Mouse (Mus musculus) cerebellum, adult (tissue): ENCODE data around the gene Ptprm.

Experiments
- ATAC-seq: cut with Nextera tagmentation; 2 replicates; pipeline ENCODE4 v1.9.2; 2017; ENCODE audit warnings: mild to moderate bottlenecking, moderate library complexity, mixed read lengths; ENCODE audit not compliant: insufficient number of reproducible peaks, low FRiP score, low TSS enrichment

Ptprm gene

DNA sequence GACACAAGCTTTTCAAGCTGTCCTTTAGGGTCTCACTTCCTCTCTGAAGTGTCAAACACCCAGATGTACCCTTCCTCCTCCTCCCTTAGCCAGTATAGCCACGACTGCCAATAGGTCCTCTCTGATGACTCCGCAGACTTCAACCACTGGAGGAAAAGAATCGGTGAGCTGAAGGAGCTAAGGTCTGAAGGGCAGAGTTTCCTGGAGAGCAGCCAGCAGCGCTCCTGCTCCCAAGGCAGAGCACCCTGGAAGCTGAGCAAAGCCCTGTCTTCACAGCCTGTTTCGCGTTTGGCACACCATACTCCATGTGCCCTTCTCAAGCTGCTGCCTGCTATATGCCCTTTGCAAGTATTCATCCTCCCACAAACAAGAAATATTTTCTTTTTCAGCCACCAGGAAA, 252.2 kb downstream of the Ptprm start:
- no peak for ATAC-seq

DNA sequence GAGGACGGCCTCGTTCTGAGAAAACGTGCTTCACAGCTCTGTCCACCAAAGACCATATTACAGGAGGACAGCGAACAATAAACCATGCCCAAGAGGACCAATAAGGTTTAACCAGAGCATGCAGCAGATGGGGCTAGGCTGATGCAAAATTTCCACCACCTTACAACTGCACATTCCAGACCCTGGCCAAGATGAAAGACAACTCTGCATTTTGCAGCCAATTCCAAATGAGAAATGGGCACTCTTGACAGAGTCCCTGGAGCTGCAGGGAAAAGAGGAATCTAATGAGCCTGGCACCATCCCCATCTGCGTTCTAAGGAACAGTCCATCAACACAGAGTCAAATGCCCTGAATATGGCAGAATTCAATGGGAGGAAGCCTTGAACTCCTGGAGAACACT, 263.3 kb downstream of the Ptprm start:
- no peak for ATAC-seq

DNA sequence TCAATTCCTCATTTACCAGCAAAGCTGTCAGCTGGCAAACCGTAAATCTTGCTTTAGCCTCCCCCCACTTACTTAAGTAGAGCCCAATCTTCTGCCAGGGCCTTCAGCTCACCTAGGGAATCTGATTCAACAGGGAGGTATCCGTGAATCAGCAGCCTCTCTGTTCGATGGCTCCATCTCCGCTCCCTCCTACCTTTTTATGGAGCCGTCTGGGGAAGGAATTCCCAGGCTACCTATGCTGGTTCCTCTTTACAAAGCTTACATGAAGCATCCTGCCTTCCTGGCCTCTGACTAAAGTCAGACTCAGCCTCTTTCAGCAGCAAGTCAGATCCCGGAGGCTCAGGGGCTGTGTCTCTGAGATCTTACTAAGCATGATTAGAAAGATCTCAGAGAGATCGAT, 264.1 kb downstream of the Ptprm start:
- no peak for ATAC-seq

DNA sequence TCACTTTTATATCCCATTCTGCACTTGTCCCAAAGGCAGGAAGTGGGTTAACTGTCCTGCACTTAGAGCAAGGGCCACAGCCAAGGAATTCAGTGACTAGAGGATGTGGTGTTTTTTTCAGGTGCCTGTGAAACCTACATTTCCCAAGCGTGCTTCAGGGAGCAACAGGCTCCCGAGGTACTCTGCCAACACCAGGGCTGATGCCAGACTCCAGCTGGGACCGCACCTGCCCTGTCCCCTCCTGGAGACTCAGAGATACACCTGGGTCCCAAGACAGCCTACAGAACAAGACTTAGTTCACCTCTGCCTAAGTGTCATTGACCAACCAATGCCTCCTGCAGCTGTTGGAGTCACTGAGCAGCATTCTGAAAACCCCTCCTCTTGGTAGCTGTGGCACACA, 264.6 kb downstream of the Ptprm start:
- ATAC-seq, result no peak

DNA sequence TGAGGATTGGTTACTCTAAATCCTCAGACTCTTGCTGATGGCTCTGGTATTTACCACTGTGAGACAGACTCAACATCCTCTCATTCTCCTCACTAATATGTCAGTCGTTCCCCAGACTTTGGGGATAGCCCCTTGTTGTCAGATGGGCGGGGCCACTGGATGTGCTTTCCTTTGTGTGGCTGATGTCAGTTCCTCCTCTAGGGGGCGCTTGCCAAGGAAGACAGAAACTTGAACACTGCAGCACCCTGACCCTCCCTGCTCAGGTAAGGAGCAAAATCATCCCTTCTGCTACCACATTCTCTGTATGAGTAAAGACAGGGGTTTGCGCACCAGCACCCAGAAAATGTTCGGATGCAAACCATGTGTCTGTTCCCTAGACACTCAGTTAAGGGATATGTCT, 266.7 kb downstream of the Ptprm start:
- ATAC-seq, result no peak

DNA sequence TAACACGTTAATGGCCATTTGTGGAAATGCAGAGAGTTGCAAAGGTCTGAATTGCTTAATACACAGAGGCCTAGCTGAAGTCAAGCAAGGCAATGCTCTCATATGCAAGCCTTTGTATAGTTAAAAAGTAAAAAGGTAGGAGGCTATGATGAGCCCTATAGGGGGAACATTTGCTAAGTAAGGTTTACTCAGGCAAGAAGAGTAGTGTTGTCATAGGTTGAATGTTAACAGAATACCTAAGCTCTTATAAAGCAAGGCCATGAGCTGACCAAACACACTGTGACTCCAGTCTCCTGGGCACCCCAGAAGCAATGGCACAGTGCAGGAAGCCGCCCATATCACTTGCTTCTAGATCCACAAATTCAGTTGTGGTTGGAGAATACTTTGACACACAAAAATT, 267.4 kb downstream of the Ptprm start:
- no peak for ATAC-seq

DNA sequence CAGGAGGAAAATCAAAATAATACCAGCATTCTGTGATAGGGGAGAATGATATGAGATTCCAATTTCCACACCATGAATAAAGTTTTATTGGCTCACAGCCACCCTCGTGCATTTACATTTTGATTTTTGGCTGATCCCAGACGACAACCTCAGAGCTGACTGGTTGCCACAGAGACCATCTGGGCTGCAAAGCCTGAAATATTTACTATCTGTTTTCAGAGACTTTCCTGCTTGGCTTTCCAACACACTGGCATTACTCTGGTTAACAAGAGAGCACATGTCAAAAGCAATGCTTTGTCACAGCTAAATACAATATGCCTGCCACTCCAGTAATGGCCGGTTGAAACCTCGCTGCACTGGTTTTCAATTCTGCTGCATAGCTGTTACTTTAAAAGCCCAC, 269.8 kb downstream of the Ptprm start:
- no peak for ATAC-seq

DNA sequence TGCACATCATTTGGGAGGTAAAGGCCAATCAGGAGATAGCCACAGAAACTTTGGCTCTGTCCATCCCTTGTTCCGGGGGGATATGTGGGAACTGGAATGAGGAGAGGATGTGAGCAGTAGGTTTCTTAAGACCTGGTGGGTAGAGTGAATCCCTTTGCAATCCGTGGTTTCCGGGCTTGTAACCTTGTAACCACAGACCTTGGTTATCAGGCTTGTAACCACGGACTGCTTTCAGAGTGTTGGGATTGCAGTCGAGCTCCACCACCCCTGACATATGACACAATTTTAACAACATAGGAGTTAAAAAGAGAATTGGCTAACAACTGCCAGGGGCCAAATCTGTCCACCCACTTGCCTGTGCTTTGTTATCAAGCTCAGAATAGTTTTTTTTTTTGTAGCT, 270.2 kb downstream of the Ptprm start:
- no peak for ATAC-seq

DNA sequence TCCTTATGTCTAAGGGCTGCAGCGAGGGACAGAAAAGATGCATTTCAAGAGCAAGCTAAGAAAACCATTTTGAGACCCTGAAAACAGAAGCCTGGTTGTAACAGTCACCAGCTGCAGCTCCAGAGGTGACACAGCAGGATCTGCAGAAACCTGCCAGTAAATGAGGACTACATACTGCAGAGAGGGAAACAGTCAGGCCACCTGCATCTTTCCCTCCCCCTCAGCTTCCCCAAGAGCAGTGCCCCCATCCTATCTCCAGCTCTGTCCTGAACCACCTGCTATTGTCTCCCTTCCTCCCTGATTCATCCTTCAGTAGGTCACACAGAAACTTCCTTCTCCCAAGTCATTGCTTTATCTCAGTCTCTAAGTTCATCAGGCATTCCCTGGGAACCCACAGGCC, 274.7 kb downstream of the Ptprm start:
- no peak for ATAC-seq

DNA sequence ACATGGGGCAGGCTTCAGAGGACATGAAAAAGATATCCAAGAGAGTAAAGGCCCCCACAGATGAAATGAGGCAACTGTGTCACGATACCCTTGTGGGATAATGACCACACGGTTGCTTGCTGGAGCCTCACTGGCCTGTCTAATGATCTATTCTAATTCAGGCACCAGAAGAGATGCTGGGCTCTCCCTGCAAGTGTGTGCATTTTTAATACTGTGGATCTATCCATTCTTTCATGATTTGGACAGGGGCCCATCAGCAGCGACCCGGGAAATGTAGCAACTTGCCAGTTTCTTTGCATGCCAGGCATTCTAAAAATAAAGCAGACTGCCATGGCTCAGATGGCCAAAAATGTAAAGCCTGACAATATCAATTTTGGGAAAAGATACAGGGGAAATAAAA, 280.7 kb downstream of the Ptprm start:
- no peak for ATAC-seq

DNA sequence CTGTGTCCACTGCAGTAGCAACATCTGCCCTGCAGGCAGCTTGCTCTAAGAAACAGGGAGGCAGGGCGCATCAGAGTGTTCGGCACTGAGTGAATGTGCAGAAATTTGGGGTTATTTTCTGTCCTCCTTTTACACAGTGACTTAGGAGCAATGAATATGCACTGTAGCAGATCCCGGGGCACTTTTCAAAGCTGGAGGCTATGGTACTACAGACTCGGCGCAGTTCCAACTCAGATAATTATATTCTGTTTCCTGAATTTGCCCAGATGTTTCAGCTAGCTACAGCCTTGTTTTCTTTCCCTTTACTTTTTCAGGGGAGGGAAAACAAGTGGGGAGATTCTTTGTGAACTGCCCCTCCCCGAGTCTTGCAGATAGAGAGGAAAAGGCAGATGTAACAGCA, 281.1 kb downstream of the Ptprm start:
- ATAC-seq, result no peak

DNA sequence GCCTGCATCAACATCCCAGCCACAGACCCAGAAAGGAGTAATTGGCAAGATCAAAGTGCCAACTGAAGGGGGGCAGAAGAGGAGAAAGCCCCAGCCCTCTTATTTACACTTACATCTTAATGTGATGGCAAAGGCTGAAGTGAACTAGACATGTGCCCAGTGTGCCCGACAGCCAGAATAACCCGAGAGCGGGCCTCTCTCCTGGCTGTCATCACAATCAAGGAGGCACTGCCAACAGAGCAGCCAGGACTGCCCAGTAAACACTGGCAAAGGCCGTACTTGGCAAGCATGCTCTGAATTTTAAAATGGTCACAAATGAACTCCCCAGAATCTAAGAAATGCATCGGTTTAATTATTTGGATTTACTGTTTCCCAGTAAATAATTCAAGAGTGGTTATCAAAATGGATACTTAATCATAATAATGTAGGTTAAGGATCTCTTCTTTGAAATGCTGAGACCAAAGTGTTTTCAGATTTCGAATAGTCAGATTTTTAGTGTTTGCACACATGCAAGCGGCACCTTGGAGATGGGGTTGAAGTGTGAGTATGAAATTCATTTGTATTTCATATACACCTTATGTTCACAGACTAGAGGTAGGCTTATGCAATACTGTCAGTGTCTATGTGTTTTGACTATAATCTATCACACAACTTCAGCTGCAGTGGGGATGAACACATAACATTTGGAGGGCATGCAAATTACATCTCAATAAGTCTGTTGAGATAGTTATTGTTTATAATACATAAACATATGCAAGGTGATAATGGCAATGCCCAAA, 282.8 kb downstream of the Ptprm start:
- peak; percentile 91 for ATAC-seq

DNA sequence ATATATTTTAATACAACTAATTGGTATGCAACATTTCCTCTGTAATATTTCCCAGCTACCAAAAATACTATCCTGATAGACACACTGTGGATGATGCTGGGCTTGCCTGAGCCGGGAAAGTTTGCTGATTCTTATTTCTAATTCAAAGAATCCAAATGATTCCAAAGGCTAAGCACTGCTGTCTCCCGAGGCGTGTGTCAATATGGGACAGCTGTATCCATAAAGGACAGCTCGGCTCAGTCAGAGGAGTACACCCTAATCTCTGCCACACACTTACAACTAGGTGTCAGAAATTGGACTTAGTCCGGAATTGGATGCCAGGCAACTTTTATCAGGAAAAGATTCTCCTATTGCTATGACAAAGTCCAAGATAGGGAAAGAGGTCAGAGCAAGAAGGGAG, 290.6 kb downstream of the Ptprm start:
- no peak for ATAC-seq

DNA sequence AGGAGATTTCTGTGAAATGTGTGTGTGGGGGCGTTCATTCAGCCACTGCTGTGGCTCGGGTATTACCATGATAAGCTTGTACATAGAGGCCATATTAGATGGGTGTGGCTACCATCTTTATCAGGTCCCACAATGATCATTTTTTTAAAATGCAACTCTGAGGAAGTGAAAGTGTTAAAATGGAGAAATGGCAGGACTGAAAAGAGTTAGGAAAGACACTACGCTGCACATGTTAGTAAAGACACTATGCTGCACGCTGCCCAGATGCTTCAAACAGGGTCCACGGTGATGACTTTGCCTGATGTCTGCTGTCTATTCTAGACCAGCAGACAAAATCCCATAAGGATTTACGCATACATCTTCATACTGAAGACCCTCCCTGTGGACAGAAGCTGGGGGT, 298.6 kb downstream of the Ptprm start:
- ATAC-seq, result no peak

DNA sequence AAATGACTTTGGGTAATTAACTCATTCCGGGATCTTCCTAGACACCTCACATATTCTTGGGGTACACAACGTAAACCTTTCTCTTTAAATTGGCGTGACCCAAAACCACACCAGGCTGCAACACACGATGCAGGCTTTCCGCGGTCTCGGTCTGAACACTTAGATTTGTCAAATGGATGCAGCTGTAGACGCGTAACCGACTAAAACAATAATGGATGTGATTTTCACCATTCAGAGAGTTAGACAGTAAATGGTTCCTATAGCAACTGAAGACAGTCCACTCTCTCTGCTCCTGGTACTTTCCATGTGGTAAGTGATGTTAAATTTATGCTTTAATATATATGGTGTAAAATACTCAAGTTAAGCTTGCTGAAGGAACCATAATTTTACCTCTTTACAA, 300.1 kb downstream of the Ptprm start:
- ATAC-seq, result no peak

DNA sequence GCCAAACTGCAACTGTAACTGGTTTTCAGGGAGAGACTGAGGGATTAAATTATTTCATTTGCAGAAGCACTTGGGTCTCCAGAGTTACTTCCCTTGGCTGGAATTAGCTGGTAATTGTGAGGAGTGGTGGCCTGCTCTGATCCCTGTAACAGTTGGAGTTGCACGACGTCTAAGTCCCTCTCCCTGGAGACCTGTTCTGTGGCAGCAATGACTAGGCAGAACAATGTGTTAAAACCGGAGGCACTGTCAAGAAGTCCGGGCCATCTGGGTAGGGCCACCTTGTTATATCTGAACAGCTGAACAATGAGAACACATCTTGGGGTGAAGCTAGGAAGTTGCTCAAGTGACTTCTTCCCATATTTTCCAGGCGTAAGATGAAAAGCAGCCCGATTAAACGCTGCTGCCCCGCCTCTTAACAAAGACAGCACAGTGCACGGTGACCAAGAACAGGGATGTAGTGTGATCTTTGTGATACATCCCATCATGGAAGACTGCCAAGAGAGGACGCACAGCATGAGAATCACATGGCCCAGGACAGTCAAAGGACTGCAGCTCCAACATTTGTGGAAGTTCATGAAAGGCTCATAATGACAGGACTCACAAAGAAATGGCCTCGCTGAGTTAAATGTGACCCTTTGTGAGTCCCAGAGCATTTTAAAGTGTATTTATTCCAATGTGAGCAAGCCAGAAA, 301.5 kb downstream of the Ptprm start:
- no peak for ATAC-seq

DNA sequence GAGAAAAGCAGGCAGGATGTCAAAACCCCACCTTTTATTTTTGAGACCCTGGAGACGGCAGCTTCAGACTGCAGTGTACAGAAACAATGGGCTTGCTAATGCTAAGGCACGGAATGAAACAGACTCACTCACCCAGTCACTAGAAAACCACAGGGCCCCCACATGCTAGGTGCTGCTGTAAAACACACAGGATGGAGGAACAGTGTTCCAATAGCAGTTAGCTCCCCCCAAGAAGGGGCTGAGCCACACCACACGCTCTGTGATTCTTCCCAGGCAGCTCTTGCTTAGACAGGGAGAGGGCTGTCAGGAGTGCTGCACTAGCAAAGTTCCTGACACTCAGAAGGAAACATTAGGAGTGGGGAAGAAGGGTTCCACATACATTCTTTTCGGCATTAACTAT, 306.6 kb downstream of the Ptprm start:
- ATAC-seq, result no peak

DNA sequence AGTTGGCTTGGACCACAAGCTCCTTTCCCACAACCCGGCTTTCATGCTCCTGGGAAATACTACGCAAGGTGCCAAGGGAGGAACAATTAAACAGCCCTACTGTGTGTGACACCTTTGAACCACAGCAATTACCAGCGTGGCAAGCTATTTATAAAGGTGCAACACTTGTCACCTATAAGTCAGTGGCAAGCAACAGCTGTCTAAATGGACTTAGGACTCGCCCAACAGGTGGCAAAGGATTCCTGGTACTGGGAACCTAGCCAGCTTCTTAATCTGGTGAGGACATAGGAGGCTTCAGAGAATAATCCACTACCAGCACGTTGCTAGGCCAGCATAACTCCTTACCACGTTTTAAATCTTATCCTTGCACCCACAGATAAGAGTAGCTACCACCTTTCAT, 315.7 kb downstream of the Ptprm start:
- no peak for ATAC-seq

DNA sequence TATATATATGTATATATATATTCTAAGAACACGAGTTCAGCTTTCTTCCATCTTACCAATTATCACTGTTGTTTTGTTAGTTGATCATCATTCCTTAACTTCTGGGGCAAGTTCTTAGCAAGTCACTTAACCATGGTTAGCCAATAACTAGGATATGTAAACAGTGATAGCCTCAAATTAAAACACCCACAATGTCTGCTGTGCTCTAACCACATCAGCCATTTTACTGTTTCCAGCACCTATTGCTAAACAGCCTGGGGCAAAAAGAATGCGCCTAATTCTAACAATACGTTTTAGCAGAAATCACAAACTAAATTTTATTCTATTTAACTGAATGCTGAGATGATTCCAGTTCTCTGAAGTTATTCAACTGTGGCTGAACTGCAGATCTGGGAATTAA, 320.7 kb downstream of the Ptprm start:
- ATAC-seq, result no peak

DNA sequence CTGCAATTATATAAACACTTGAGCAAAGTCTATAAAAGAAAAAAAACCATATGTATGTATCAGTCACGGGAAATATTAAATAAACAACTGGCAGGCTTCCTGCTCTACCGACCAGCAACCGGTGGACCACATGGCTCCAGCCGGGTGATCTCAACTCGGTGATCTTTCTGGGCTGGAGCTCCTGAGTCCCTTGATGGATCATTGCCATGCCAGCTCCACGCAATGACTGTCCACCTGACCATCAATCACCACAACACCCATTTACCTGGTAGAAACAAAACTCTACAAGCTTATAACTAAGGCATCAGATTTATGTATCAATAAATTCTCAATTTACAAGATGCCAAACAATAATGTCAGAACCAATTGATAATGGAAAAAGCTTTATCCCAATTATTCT, 322.2 kb downstream of the Ptprm start:
- no peak for ATAC-seq

DNA sequence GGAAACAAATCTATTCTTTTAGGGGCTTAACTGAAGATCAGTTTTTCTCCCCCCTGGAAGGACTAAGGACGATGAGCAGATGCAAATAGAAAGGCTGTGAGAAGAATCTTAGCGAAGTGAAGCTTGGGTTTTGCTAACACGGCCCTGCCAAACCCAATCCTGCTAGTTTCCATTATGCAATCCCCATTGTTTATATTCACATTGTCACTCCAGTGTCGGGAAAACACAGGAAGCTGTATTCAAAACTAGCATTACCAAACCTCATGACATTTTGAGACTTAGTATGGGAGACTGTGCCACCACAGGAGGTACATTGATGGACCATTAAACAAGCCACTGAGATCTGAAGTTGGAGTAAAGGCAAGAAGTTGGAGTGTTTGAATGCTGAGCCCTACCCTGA, 322.9 kb downstream of the Ptprm start:
- ATAC-seq, result no peak

DNA sequence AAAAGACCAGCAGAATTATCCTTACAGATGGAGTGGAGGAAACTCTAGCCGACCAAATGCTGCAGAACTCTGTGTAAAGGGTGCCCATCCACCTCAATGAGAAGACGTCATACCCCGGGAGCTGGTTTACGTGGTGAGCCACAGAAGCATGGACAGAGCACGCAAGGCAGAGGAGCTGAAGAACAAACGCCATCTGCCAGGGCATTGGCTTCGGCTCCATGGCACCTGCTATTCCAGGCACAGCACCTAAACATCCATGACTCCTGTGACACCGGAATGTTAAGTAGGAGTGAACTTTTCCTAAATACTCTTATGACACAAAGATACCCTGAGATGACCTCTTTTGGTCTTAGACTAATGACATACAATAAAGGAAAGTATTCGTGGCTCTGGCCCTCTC, 327.0 kb downstream of the Ptprm start:
- no peak for ATAC-seq
